Mouse (Mus musculus) olfactory bulb, adult 2 months (tissue): ENCODE results near the gene Pgbd1. TPM values are rescaled to one million over a fixed set of nuclear protein-coding genes. Genes with fewer than 3 reads are reported as not detected.
"Not testable (repeated sequence)": the region's sequence is repeated elsewhere in the genome, so short reads cannot be mapped to it uniquely, and the experiment has no call there.

Experiments
- H3K27ac ChIP-seq: fragments of 200-500 bp; 2 replicates; pipeline ENCODE4 v1.5.1; 2012; ENCODE audit warnings: low read depth, low read length; ENCODE audit not compliant: insufficient read depth
- H3K4me1 ChIP-seq: fragments of 200-500 bp; 2 replicates; pipeline ENCODE4 v1.6.1; 2012; ENCODE audit warnings: low read length; ENCODE audit not compliant: control insufficient read depth, insufficient read depth
- H3K4me3 ChIP-seq: fragments of 200-500 bp; 2 replicates; pipeline ENCODE4 v1.5.1; 2012; ENCODE audit warnings: mild to moderate bottlenecking, low read depth, low read length, moderate library complexity; ENCODE audit not compliant: insufficient read depth
- CTCF ChIP-seq: fragments of 200-500 bp; IDR thresholded peaks from 2 replicates; pipeline ENCODE4 v1.5.1; 2012; ENCODE audit warnings: low read depth, mild to moderate bottlenecking, low read length, moderate library complexity; ENCODE audit not compliant: insufficient read depth
- POLR2A ChIP-seq: fragments of 200-500 bp; IDR thresholded peaks from 2 replicates; pipeline ENCODE4 v1.6.1; 2012; ENCODE audit warnings: mild to moderate bottlenecking, low read depth, low read length, moderate library complexity; ENCODE audit not compliant: insufficient read depth
- WGBS: fragments of 180-500 bp; shearing (Covaris S2); methylation state at CpG from one replicate; pipeline ENCODE4 v1.1.7; 2018; 5-methylcytosine and 5-hydroxymethylcytosine counted together
- polyA plus RNA-seq: library from polyadenylated mRNA; stranded (reverse); fragments of >200 nt; gene quantifications from 2 replicates; pipeline ENCODE4 v1.2.4, GENCODE M21; 2012; ENCODE audit warnings: low replicate concordance; ENCODE audit not compliant: missing spikeins, insufficient read depth, insufficient read length

The Pgbd1 gene
- polyA plus RNA-seq: not detected in 2 replicates

- under 1% methylated on average over 32 of the region's 32 CpGs for WGBS
- H3K4me3 ChIP-seq: peak within 1 kb of the TSS; percentile 45
- TF ChIP-seq CTCF (peak; percentile 43; the same call in 1 of the 2 replicates), POLR2A (no peak)
- H3K4me1 ChIP-seq: peaks cover 2% of the 10 kb centered on the region; the same call in 1 of the 2 replicates
- peak within 1 kb of the TSS; percentile 57 for H3K27ac ChIP-seq
Measured at GRCm38 (mm10) chr13:21440503-21441206, at the start of gene Pgbd1. Gene Pgbd1, minus strand, starts transcription at chr13:21441058.

GRCm38 (mm10) chr13:21486881-21487280, 46.0 kb upstream of the Pgbd1 start:
- H3K4me3 ChIP-seq: no peak overlapping the region
- 97% methylated on average over 1 of the region's 1 CpGs for WGBS
- TF ChIP-seq POLR2A (no peak), CTCF (no peak)
- H3K27ac ChIP-seq: no peak overlapping the region
- no peaks in the 10 kb centered on the region for H3K4me1 ChIP-seq

DNA sequence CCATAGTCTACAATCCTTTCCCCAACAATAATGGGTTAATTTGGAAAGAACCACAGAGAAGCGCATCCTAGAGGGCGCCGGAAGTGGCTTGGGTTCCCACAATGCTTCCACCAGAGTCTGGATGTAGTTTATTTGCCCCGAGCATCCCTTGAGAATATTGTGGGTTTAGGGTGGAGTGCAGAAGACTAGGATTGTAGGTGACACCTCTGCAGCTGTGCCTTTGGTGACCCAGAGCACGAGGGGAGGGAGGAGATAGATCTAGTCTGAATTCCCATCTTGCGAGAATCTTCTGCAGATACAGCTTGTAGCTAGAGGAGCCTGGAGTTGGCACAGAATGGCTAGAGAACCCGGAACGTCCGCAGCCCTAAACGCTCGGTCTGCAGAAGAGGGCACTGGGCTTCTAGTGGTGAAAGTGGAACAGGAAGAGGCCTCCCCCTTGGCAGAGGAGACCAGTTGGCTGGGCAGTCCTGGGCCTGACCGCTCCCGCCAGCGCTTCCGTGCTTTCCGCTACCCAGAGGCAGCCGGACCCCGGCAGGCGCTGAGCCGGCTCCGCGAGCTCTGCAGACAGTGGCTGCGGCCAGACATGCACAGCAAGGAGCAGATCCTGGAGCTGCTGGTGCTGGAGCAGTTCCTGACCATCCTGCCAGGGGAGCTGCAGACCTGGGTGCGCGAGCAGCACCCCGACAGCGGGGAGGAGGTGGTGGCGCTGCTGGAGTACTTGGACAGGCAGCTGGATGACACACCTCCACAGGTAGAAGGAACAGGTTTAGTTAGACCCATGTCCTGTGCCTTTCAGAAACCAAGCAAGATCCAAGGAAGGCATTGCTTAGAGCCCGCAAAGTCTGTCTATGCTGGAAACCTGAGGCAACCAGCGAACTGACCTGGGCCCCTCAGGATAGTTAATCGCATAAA, 38.2 kb upstream of the Pgbd1 start, which contains the start of the genes Zkscan4 and Gm10065:
Gene Zkscan4, plus strand, starts transcription at position 149 of the 912 bp plus-strand sequence.
Gene Gm10065, minus strand, starts transcription at position 683 of the 912 bp plus-strand sequence.
- 1% methylated on average over 31 of the region's 31 CpGs for WGBS
- H3K4me1 ChIP-seq: not testable (repeated sequence)
- H3K4me3 ChIP-seq: peak within 1 kb of the TSS; percentile 80
- peak within 1 kb of the TSS; percentile 71 for H3K27ac ChIP-seq

DNA sequence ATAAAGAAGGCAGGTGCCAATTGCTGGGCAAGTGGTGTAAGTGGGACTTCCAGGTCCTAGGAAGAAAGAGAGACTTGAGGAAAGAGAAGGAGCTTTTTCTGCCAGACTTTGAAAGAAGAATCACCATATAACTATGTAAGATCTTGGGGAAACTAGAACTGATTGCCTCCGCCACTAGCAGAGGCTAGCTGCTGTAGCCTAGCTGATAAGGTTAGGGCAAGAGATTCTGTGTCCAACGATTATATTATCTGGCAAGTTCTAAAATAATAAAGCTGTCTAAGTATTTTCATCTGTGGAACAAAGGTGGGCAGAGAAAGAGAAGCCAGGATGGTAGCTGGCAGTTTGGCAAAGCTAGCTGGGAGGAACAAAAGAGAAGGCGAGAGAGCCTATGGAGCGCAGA, 31.6 kb upstream of the Pgbd1 start:
- H3K4me3 ChIP-seq: no peak overlapping the region
- H3K4me1 ChIP-seq: 0 out of 2 replicates have a peak, but pooled peaks cover 4% of the 10 kb centered on the region
- WGBS: 30% methylated on average over 4 of the region's 4 CpGs
- no peak for TF ChIP-seq POLR2A
- no peak for TF ChIP-seq CTCF
- no peak overlapping the region for H3K27ac ChIP-seq

GRCm38 (mm10) chr13:21469097-21469496, 28.2 kb upstream of the Pgbd1 start:
- TF ChIP-seq POLR2A (no peak), CTCF (no peak)
- 14% methylated on average over 9 of the region's 9 CpGs for WGBS
- Histone ChIP-seq H3K27ac (no peak overlapping the region), H3K4me3 (no peak overlapping the region), H3K4me1 (0 out of 2 replicates have a peak, but pooled peaks cover 4% of the 10 kb centered on the region)

DNA sequence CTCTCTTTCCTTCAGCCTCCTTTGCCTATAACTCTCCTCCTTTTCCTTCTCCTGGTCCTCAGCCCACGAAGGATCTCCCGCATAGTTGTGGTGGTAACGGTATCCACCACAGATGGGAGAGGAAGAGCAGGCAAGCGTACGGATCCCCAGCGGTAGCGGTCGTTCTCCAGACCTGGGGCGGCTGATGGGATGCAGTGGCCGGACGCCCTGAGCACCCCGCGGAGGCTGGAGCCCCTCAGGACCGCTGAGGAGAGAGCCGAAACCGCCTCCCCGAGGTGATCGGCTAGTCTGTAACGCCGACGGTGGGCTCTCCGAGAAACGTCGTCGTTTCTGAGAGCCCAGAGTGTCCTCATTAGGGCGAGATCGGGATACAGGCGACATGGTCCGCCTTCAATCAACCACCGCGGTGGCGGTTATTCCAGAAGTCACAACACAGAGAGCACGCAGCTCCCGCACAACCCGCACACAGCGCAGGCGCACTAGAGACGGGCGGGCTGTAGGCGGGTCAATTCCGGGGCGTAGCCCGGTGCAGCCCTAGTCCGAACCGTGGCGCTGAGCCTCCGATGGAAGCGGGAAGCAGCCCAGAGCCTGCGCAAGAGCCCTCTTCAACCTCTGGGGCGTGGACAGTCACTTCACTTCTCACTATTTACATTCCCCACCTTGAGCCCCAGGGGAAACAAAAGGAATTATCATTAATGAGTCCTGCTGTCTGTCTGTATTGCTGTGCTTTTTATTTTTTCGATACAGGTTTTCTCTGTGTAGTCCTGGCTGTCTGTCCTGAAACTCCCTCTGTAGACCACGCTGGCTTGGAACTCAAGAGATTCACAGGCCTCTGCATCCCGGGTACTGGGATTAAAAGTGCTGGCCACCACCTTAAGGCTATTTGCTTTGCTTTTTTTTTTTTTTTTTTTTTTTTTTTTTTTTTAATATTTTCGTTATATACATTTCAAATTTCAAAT, 27.5 kb upstream of the Pgbd1 start, which contains the start of gene Nkapl:
Gene Nkapl, minus strand, starts transcription at position 449 of the 959 bp plus-strand sequence.
- Histone ChIP-seq H3K4me3 (peak within 1 kb of the TSS; percentile 68), H3K4me1 (0 out of 2 replicates have a peak, but pooled peaks cover 4% of the 10 kb centered on the region), H3K27ac (no peak within 1 kb of the TSS)
- under 1% methylated on average over 54 of the region's 54 CpGs for WGBS
- peak; percentile 58 for TF ChIP-seq POLR2A
- TF ChIP-seq CTCF: no peak

- Histone ChIP-seq H3K27ac (no peak overlapping the region), H3K4me3 (no peak overlapping the region), H3K4me1 (0 out of 2 replicates have a peak, but pooled peaks cover 4% of the 10 kb centered on the region)
- 87% methylated on average over 10 of the region's 10 CpGs for WGBS
- no peak for TF ChIP-seq CTCF
- TF ChIP-seq POLR2A: no peak
Measured at GRCm38 (mm10) chr13:21467336-21467735, 26.5 kb upstream of the Pgbd1 start.

- not testable (repeated sequence) for H3K27ac ChIP-seq, H3K4me1 ChIP-seq, H3K4me3 ChIP-seq
- 52% methylated on average over 9 of the region's 9 CpGs for WGBS
Measured at GRCm38 (mm10) chr13:21462516-21462915, 21.7 kb upstream of the Pgbd1 start.
